8 mouse cellular contexts compared by ENCODE assay signal in the genomic region with DNA sequence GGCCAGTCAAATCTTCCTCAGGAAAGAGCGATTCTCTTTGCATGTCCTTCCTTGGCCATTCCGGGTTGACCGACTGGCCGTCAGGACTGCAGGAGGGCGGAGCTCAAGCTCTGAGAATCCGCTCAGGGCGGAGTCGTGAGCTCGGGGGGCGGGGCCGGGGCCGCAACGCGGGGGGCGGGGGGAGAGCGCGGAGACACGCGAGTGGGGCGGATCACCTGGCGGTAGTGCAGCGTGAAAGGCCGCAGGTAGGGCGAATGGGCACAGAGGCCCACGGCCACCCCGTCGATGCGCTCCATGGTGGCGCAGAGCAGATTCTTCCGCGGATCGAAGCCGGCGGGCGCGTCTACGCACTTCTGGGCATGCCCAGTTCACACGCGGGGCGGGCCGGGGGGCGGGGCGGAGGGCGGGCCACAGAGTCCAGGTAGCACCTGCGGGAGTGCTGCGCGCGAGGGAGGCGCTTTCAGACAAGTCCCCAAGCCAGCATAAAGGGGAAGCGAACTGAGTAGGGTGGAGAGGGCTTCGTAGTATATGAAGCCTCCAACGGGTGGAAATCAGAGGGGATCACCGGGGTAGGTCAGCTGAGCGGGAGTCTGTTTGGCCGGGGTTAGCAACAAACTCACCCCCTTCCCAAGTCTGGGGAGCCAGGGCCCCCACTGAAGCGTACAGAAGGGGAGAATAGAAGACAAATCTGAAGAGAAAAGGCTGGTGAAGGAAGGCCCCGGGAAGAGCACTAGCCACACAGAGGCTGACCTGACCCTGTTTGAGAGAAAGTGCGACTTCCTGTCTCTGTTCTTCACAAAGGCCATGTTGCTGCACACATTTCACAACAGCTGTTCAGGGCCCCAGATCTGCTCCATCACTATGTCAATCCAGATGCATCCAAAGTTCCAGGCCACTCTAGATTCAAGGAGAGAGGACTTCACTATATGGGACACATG. TPM values are rescaled to one million over a fixed set of nuclear protein-coding genes. Genes with fewer than 3 reads are reported as not detected.
A peak's percentile ranks its signal among the peaks of the same experiment; 100 is the strongest.
DNase-seq lines count a peak whose midpoint lies in the region; ATAC-seq lines count a peak whose summit lies in the region.

A gene (minus strand): TSS at position 349 of the 938 bp plus-strand sequence.

- peak within 1 kb of the TSS; percentile 77 for H3K4me2 ChIP-seq in embryonic facial prominence, embryonic 14.5 days (ENCODE audit: low read depth, low read length)
- peak within 1 kb of the TSS; percentile 70 for H3K4me2 ChIP-seq in kidney, embryonic 14.5 days (replicated peaks; ENCODE audit: low read depth, low read length)
- H3K4me2 ChIP-seq in liver, embryonic 12.5 days, result peak within 1 kb of the TSS; percentile 79
- H3K4me2 ChIP-seq in stomach, embryonic 14.5 days (replicated peaks; ENCODE audit: low read depth, low read length), result peak within 1 kb of the TSS; percentile 72

- 3% methylated on average over 40 of the region's 58 CpGs for WGBS in embryonic facial prominence, embryonic 14.5 days
- 2% methylated on average over 58 of the region's 58 CpGs for WGBS in heart, embryonic 10.5 days
- 3% methylated on average over 48 of the region's 58 CpGs for WGBS in kidney, embryonic 14.5 days
- 2% methylated on average over 58 of the region's 58 CpGs for WGBS in liver, embryonic 12.5 days (ENCODE audit: insufficient replicate concordance)
- WGBS in stomach, embryonic 14.5 days, result 2% methylated on average over 56 of the region's 58 CpGs

- peaks cover 19% of the 10 kb centered on the region for H3K4me1 ChIP-seq in embryonic facial prominence, embryonic 14.5 days (ENCODE audit: control insufficient read depth, insufficient read depth, low read length)
- peaks cover 46% of the 10 kb centered on the region for H3K4me1 ChIP-seq in heart, embryonic 10.5 days
- peaks cover 15% of the 10 kb centered on the region for H3K4me1 ChIP-seq in kidney, embryonic 14.5 days (ENCODE audit: control insufficient read depth, insufficient read depth, low read length)
- peaks cover 17% of the 10 kb centered on the region for H3K4me1 ChIP-seq in liver, embryonic 12.5 days
- H3K4me1 ChIP-seq in stomach, embryonic 14.5 days (ENCODE audit: control insufficient read depth, insufficient read depth, low read length), result peaks cover 19% of the 10 kb centered on the region

- H3K36me3 ChIP-seq in embryonic facial prominence, embryonic 14.5 days (ENCODE audit: control insufficient read depth, insufficient read depth, low read length), result no peaks in the 10 kb centered on the region
- no peaks in the 10 kb centered on the region for H3K36me3 ChIP-seq in heart, embryonic 10.5 days
- H3K36me3 ChIP-seq in kidney, embryonic 14.5 days (ENCODE audit: control insufficient read depth, insufficient read depth, low read length), result no peaks in the 10 kb centered on the region
- no peaks in the 10 kb centered on the region for H3K36me3 ChIP-seq in liver, embryonic 12.5 days
- H3K36me3 ChIP-seq in stomach, embryonic 14.5 days (ENCODE audit: control insufficient read depth, insufficient read depth, low read length), result no peaks in the 10 kb centered on the region

- H3K27me3 ChIP-seq in embryonic facial prominence, embryonic 14.5 days (replicated peaks; ENCODE audit: control insufficient read depth, insufficient read depth, low read length), result no peaks in the 10 kb centered on the region
- H3K27me3 ChIP-seq in heart, embryonic 10.5 days (ENCODE audit: insufficient read depth, poor library complexity, severe bottlenecking), result peaks cover 50% of the 10 kb centered on the region; the same call in 1 of the 2 replicates
- H3K27me3 ChIP-seq in kidney, embryonic 14.5 days (ENCODE audit: control insufficient read depth, insufficient read depth, low read length), result no peaks in the 10 kb centered on the region
- H3K27me3 ChIP-seq in liver, embryonic 12.5 days (replicated peaks), result peaks cover 24% of the 10 kb centered on the region
- no peaks in the 10 kb centered on the region for H3K27me3 ChIP-seq in stomach, embryonic 14.5 days (ENCODE audit: control insufficient read depth, insufficient read depth, low read length)

- peak within 1 kb of the TSS; percentile 63; the same call in 1 of the 2 replicates for H3K27ac ChIP-seq in embryonic facial prominence, embryonic 14.5 days (replicated peaks; ENCODE audit: low read depth, low read length)
- H3K27ac ChIP-seq in heart, embryonic 10.5 days, result peak within 1 kb of the TSS; percentile 98
- peak within 1 kb of the TSS; percentile 62 for H3K27ac ChIP-seq in kidney, embryonic 14.5 days (ENCODE audit: low read depth, low read length)
- H3K27ac ChIP-seq in liver, embryonic 12.5 days, result peak within 1 kb of the TSS; percentile 66
- peak within 1 kb of the TSS; percentile 74 for H3K27ac ChIP-seq in stomach, embryonic 14.5 days (ENCODE audit: low read length)

- H3K4me3 ChIP-seq in embryonic facial prominence, embryonic 14.5 days (ENCODE audit: low read depth, low read length), result peak within 1 kb of the TSS; percentile 66
- peak within 1 kb of the TSS; percentile 90 for H3K4me3 ChIP-seq in heart, embryonic 10.5 days
- H3K4me3 ChIP-seq in kidney, embryonic 14.5 days (ENCODE audit: low read length), result peak within 1 kb of the TSS; percentile 73
- H3K4me3 ChIP-seq in liver, embryonic 12.5 days, result peak within 1 kb of the TSS; percentile 71
- H3K4me3 ChIP-seq in stomach, embryonic 14.5 days (ENCODE audit: low read depth, low read length), result peak within 1 kb of the TSS; percentile 63

- H3K9me3 ChIP-seq in embryonic facial prominence, embryonic 14.5 days (ENCODE audit: control insufficient read depth, low read length), result no peaks in the 10 kb centered on the region
- H3K9me3 ChIP-seq in heart, embryonic 10.5 days, result no peaks in the 10 kb centered on the region
- no peaks in the 10 kb centered on the region for H3K9me3 ChIP-seq in kidney, embryonic 14.5 days (ENCODE audit: control insufficient read depth, low read length)
- H3K9me3 ChIP-seq in liver, embryonic 12.5 days (replicated peaks), result no peaks in the 10 kb centered on the region
- no peaks in the 10 kb centered on the region for H3K9me3 ChIP-seq in stomach, embryonic 14.5 days (ENCODE audit: control insufficient read depth, low read depth, low read length)

- ATAC-seq in embryonic facial prominence, embryonic 14.5 days (ENCODE audit: low read depth), result peak; percentile 84
- peak; percentile 81 for ATAC-seq in kidney, embryonic 14.5 days (ENCODE audit: low FRiP score, low TSS enrichment)
- ATAC-seq in liver, embryonic 12.5 days, result peak; percentile 86
- peak; percentile 82 for ATAC-seq in stomach, embryonic 14.5 days (ENCODE audit: insufficient number of reproducible peaks, insufficient read depth, low FRiP score, low read depth)

- peak within 1 kb of the TSS; percentile 78 for H3K9ac ChIP-seq in embryonic facial prominence, embryonic 14.5 days (ENCODE audit: low read depth, low read length)
- peak within 1 kb of the TSS; percentile 75 for H3K9ac ChIP-seq in kidney, embryonic 14.5 days (ENCODE audit: low read depth, low read length)
- peak within 1 kb of the TSS; percentile 69 for H3K9ac ChIP-seq in liver, embryonic 12.5 days
- H3K9ac ChIP-seq in stomach, embryonic 14.5 days (replicated peaks; ENCODE audit: low read depth, low read length), result peak within 1 kb of the TSS; percentile 64; the same call in 1 of the 2 replicates

- DNase-seq in A20 (ENCODE audit: low read depth, low spot score), result peak; percentile 92
- peak; percentile 89 for DNase-seq in adrenal gland, postnatal 14 days
- peak; percentile 88 for DNase-seq in embryonic facial prominence, embryonic 14.5 days (ENCODE audit: low spot score)
- peak; percentile 93 for DNase-seq in heart, embryonic 10.5 days (ENCODE audit: low spot score)
- peak; percentile 89 for DNase-seq in naive thymus-derived CD4-positive, alpha-beta T cell, adult 2 months (ENCODE audit: low read depth)

RNA-seq across cellular contexts. Expression of the gene that starts here (rescaled TPM):
- total RNA-seq in adrenal gland, postnatal 14 days (2021), result 32.5 and 35.7 TPM in 2 replicates
- 87.3 and 87.4 TPM in 2 replicates for polyA plus RNA-seq in embryonic facial prominence, embryonic 14.5 days (2014; fragmentation: Nextera tagmentation; extraction: Ambion mirVana)
- polyA plus RNA-seq in heart, embryonic 10.5 days (2016; fragmentation: Nextera tagmentation; extraction: Ambion mirVana), result 48.6 and 65.5 TPM in 2 replicates
- polyA plus RNA-seq in kidney, embryonic 14.5 days (2014; fragmentation: Nextera tagmentation; extraction: Ambion mirVana), result 101 and 102 TPM in 2 replicates
- 21.4 and 21.7 TPM in 2 replicates for polyA plus RNA-seq in liver, embryonic 12.5 days (2016; fragmentation: Nextera tagmentation; extraction: Ambion mirVana)
- 105 and 125 TPM in 2 replicates for polyA plus RNA-seq in stomach, embryonic 14.5 days (2014; fragmentation: Nextera tagmentation; extraction: Ambion mirVana)

Comparison
In these comparisons a context has a peak if more than half of its experiments do, and no peak if none do; other contexts are left out.
1. Peak in every context shown above with its lines: DNase-seq, ATAC-seq, H3K4me3 ChIP-seq and H3K27ac ChIP-seq.